Mouse (Mus musculus) forebrain, embryonic 12.5 days (tissue): ENCODE measurements at regions not wholly inside any gene's neighbourhood (a gene's known extent, or its start where the extent isn't known, plus 50 kb on each side); places are given as distances from the start of the nearest gene placed in this dataset.

ENCODE experiments used
- ATAC-seq: fragments of 200-750 bp; cut with Nextera tagmentation; 2 replicates; pipeline ENCODE4 v1.8.0; 2017; ENCODE audit warnings: moderate TSS enrichment; ENCODE audit not compliant: low FRiP score
- H3K27ac ChIP-seq: fragments of 300-500 bp; sonication (generic); 2 replicates; pipeline ENCODE4 v1.5.1; 2016; ENCODE audit warnings: mild to moderate bottlenecking
- H3K27me3 ChIP-seq: fragments of 300-500 bp; sonication (generic); 2 replicates; pipeline ENCODE4 v1.6.1; 2016; ENCODE audit warnings: mild to moderate bottlenecking
- H3K36me3 ChIP-seq: fragments of 300-500 bp; sonication (generic); replicated peaks from 2 replicates; pipeline ENCODE4 v1.6.1; 2016; ENCODE audit warnings: mild to moderate bottlenecking
- H3K4me1 ChIP-seq: fragments of 300-500 bp; sonication (generic); 2 replicates; pipeline ENCODE4 v1.6.1; 2016
- H3K4me2 ChIP-seq: fragments of 300-500 bp; sonication (generic); 2 replicates; pipeline ENCODE4 v1.6.1; 2016; ENCODE audit warnings: mild to moderate bottlenecking, moderate library complexity
- H3K4me3 ChIP-seq: fragments of 300-500 bp; sonication (generic); replicated peaks from 2 replicates; pipeline ENCODE4 v1.5.1; 2016; ENCODE audit warnings: mild to moderate bottlenecking
- H3K9ac ChIP-seq: fragments of 300-500 bp; sonication (generic); 2 replicates; pipeline ENCODE4 v1.6.1; 2016; ENCODE audit warnings: mild to moderate bottlenecking
- H3K9me3 ChIP-seq: fragments of 300-500 bp; sonication (generic); 2 replicates; pipeline ENCODE4 v1.6.1; 2016
- WGBS: fragments of 180-500 bp; shearing (Covaris S2); methylation state at CpG from one replicate; pipeline ENCODE4 v1.1.7; 2016; 5-methylcytosine and 5-hydroxymethylcytosine counted together

GRCm38 (mm10) chr15:63689788-63690575, 155.0 kb downstream of the Gsdmc2 start:
- Histone ChIP-seq H3K27ac (no peak overlapping the region), H3K4me2 (no peak overlapping the region), H3K27me3 (no peaks in the 10 kb centered on the region), H3K4me3 (no peak overlapping the region), H3K9me3 (no peaks in the 10 kb centered on the region), H3K4me1 (peaks cover 16% of the 10 kb centered on the region), H3K36me3 (no peaks in the 10 kb centered on the region), H3K9ac (no peak overlapping the region)
- no peak for ATAC-seq
- WGBS: 61% methylated on average over 5 of the region's 5 CpGs

- WGBS: 89% methylated on average over 1 of the region's 1 CpGs
- no peak overlapping the region for H3K4me3 ChIP-seq
- H3K27me3 ChIP-seq: no peaks in the 10 kb centered on the region
- H3K36me3 ChIP-seq: no peaks in the 10 kb centered on the region
- H3K4me2 ChIP-seq: no peak overlapping the region
- no peaks in the 10 kb centered on the region for H3K9me3 ChIP-seq
- no peak overlapping the region for H3K9ac ChIP-seq
- no peak for ATAC-seq
- H3K27ac ChIP-seq: no peak overlapping the region
- peaks cover 9% of the 10 kb centered on the region for H3K4me1 ChIP-seq
Observed at GRCm38 (mm10) chr15:63687852-63688251, 157.1 kb downstream of the Gsdmc2 start.

DNA sequence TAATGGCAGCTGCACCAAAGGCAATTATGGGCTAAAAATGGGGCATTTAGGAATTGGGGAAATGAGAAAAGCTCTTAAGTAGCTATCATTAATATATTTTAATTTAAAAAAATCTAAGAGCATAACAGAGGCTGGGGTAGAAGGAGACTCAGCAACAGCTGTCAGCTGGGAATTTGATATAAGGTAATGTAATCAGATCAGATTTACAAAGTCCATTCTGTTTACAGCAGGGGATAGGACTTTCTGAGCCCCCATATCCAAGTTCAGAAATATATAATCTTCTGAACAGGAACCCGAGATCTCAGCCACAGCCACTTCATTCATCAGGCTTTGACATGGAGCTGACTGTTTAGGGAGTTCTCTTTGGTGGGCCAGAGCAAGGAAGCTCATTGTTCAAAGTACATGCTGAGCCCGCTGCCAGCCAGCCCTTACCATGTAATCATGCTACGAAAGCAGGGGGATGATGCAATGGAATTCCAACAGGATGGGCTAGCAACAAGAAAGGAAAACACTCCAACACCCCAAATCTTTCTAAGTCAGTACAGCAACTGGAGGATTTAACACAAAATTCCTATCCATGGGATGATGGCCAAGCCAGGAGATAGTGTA, 157.9 kb downstream of the Gsdmc2 start:
- Histone ChIP-seq H3K4me3 (no peak overlapping the region), H3K4me1 (peaks cover 2% of the 10 kb centered on the region), H3K9ac (no peak overlapping the region), H3K27me3 (no peaks in the 10 kb centered on the region), H3K27ac (no peak overlapping the region), H3K9me3 (no peaks in the 10 kb centered on the region), H3K4me2 (no peak overlapping the region), H3K36me3 (no peaks in the 10 kb centered on the region)
- ATAC-seq: no peak
- 79% methylated on average over 3 of the region's 3 CpGs for WGBS

DNA sequence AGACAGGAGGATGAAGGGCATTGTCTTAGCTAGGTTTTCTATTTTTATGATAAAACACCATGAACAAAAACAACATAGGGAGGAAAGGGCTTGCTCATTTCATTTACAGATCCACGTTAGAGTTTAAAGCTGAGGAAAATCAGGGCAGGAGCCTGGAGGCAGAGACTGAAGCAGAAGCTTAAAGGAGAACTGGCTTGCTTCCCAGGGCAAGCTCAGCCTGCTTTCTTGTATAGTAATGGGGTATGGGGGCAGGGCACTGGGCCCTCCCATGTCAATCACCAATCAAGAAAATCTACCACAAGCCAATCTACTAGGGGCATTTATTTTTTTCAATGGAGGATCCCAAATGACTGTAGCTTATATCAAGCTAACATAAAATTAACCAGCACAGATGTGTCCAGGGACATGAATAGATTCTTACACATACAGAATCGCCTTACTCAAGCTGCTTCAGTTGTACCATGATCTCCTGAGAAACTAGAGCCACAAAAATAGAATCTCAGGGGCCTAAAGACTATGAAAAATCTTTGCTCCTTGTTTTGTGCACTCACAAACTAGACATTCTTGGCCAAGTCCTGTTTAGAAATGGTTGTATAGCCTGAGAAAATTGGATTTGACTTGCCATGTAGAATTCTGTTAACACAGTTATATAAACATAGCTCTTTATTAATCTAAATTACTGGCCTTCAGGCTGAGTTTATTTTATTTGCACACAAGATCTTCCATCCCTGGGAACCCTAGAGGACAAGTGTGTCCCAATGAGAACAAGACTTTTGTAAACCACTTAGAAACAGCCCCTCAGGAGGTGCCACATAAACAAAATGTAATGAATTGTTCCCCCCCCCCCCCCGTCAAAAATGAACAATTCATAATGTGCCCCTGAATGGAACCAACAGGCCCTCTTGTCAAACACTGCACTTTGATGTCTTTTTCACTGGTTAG, 164.7 kb downstream of the Gsdmc2 start:
- WGBS: 48% methylated on average over 3 of the region's 3 CpGs
- Histone ChIP-seq H3K9me3 (no peaks in the 10 kb centered on the region), H3K27me3 (no peaks in the 10 kb centered on the region), H3K36me3 (no peaks in the 10 kb centered on the region), H3K4me2 (no peak overlapping the region), H3K4me3 (no peak overlapping the region), H3K4me1 (0 out of 2 replicates have a peak, but pooled peaks cover 5% of the 10 kb centered on the region), H3K9ac (no peak overlapping the region), H3K27ac (no peak overlapping the region)
- no peak for ATAC-seq

DNA sequence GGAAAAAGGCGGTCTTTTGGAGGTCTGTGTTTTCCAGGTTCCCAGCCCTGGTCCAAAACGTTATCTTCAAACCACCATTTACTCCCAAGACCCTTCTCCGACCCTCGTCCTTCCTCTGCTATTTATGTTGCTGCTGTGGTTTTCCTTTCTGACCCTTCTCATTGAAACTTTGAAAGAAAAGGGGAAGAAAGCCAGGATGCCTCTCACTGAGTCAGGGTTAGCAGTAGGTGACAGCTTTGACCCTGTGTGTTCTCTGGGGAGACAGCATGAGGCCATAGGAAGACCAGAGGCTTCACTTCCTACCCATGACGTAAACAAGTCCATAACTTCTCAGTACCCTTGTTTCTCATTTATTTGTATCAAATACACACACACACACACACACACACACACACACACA, 166.1 kb downstream of the Gsdmc2 start:
- Histone ChIP-seq H3K9me3 (no peaks in the 10 kb centered on the region), H3K4me1 (0 out of 2 replicates have a peak, but pooled peaks cover 5% of the 10 kb centered on the region), H3K4me2 (no peak overlapping the region), H3K36me3 (no peaks in the 10 kb centered on the region), H3K27me3 (0 out of 2 replicates have a peak, but pooled peaks cover under 1% of the 10 kb centered on the region), H3K9ac (no peak overlapping the region), H3K4me3 (no peak overlapping the region), H3K27ac (no peak overlapping the region)
- no peak for ATAC-seq
- 87% methylated on average over 5 of the region's 5 CpGs for WGBS

DNA sequence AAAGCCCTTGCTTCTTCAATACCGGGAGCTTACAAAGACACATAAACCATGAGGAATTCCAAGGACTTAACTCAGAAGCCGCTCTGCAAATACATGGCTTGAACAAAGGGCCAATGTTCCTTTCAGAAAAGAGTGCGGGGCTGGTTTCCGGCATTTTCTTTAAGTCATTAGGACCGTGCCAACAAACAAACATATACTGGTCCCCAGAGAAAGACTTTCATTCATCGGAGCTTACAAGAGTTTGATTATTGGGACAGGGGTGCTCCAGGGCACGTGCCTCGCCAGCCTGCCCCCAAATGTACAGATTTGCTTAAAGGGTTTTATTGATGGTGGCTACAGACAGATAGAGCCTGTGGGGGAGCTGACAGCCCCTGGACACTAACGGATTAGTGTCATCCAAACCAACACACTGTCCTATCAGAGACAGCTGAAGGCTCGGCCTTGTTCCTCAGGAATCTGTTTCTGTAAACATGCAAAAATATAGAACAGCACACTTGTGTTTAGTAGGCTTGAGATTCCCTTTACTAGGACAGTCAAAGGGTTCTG, 169.4 kb downstream of the Gsdmc2 start:
- no peak for ATAC-seq
- WGBS: 31% methylated on average over 10 of the region's 10 CpGs
- 0 out of 2 replicates have a peak, but pooled peaks cover 5% of the 10 kb centered on the region for H3K4me1 ChIP-seq

GRCm38 (mm10) chr15:63674404-63674803, 170.6 kb downstream of the Gsdmc2 start:
- Histone ChIP-seq H3K4me3 (no peak overlapping the region), H3K4me1 (0 out of 2 replicates have a peak, but pooled peaks cover 5% of the 10 kb centered on the region), H3K27ac (no peak overlapping the region), H3K9me3 (no peaks in the 10 kb centered on the region), H3K27me3 (0 out of 2 replicates have a peak, but pooled peaks cover 7% of the 10 kb centered on the region), H3K4me2 (no peak overlapping the region), H3K9ac (no peak overlapping the region), H3K36me3 (no peaks in the 10 kb centered on the region)
- ATAC-seq: no peak
- WGBS: 94% methylated on average over 5 of the region's 5 CpGs

More for the DNA sequence above, 169.4 kb downstream of the Gsdmc2 start:
- Histone ChIP-seq H3K27me3 (0 out of 2 replicates have a peak, but pooled peaks cover 7% of the 10 kb centered on the region), H3K9ac (no peak overlapping the region), H3K27ac (no peak overlapping the region), H3K9me3 (no peaks in the 10 kb centered on the region), H3K4me2 (no peak overlapping the region), H3K4me3 (no peak overlapping the region), H3K36me3 (no peaks in the 10 kb centered on the region)

- Histone ChIP-seq H3K4me1 (0 out of 2 replicates have a peak, but pooled peaks cover 5% of the 10 kb centered on the region), H3K9ac (no peak overlapping the region), H3K4me3 (no peak overlapping the region), H3K27ac (no peak overlapping the region), H3K4me2 (no peak overlapping the region), H3K27me3 (0 out of 2 replicates have a peak, but pooled peaks cover 7% of the 10 kb centered on the region), H3K36me3 (no peaks in the 10 kb centered on the region), H3K9me3 (no peaks in the 10 kb centered on the region)
- no peak for ATAC-seq
- WGBS: 67% methylated on average over 11 of the region's 11 CpGs
Observed at GRCm38 (mm10) chr15:63671081-63671480, 173.9 kb downstream of the Gsdmc2 start.

DNA sequence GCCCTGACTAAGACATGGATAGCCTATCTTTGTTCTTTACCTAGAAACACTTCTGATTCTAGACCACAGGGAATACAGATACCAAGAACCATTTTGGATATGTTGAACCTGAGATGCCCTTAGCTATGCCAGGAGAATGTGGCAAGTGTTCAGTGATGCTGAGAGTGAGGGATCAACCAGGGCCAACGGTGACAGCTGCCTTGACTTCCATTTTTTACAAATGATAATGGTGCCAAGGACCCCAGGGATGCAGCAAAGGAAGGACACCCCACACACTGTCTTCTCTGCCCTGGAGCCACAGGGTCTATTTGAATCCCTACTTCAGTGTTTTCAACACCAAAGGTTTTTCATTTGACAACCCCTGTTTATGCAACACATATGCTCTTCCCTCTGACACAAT, 174.4 kb downstream of the Gsdmc2 start:
- no peaks in the 10 kb centered on the region for H3K9me3 ChIP-seq
- H3K9ac ChIP-seq: no peak overlapping the region
- 0 out of 2 replicates have a peak, but pooled peaks cover 7% of the 10 kb centered on the region for H3K27me3 ChIP-seq
- 81% methylated on average over 1 of the region's 1 CpGs for WGBS
- H3K27ac ChIP-seq: no peak overlapping the region
- no peak overlapping the region for H3K4me3 ChIP-seq
- H3K4me1 ChIP-seq: 0 out of 2 replicates have a peak, but pooled peaks cover 2% of the 10 kb centered on the region
- no peak for ATAC-seq
- H3K36me3 ChIP-seq: no peaks in the 10 kb centered on the region
- no peak overlapping the region for H3K4me2 ChIP-seq

DNA sequence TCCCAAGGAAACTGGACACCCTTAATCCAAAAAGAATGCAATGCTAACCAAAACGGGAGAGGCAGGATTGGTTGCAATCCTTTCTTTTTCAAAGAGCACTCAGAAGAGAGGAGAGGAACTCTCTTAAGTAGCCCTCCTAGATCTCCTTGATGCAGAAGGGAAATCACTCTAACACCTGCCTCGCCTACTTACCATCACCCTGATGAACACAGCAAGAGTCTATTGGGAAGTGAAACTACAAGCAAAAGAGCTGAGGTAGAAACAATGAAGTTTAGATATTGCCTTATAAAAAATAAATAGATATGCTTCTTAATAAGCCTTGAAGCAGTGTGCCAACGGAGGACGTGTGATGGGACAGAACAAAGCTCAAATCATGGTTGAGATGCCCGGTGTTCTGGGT, 177.4 kb downstream of the Gsdmc2 start:
- H3K4me2 ChIP-seq: no peak overlapping the region
- H3K9ac ChIP-seq: no peak overlapping the region
- H3K36me3 ChIP-seq: no peaks in the 10 kb centered on the region
- WGBS: 78% methylated on average over 5 of the region's 5 CpGs
- ATAC-seq: no peak
- H3K27ac ChIP-seq: no peak overlapping the region
- no peak overlapping the region for H3K4me3 ChIP-seq
- H3K9me3 ChIP-seq: no peaks in the 10 kb centered on the region
- H3K4me1 ChIP-seq: no peaks in the 10 kb centered on the region
- no peaks in the 10 kb centered on the region for H3K27me3 ChIP-seq

- WGBS: 94% methylated on average over 4 of the region's 4 CpGs
- Histone ChIP-seq H3K27ac (no peak overlapping the region), H3K36me3 (no peaks in the 10 kb centered on the region), H3K4me3 (no peak overlapping the region), H3K4me1 (no peaks in the 10 kb centered on the region), H3K9me3 (no peaks in the 10 kb centered on the region), H3K9ac (no peak overlapping the region), H3K27me3 (no peaks in the 10 kb centered on the region), H3K4me2 (no peak overlapping the region)
- ATAC-seq: no peak
Observed at GRCm38 (mm10) chr15:63665517-63665916, 179.5 kb downstream of the Gsdmc2 start.

GRCm38 (mm10) chr15:63664877-63665276, 180.1 kb downstream of the Gsdmc2 start:
- H3K27ac ChIP-seq: no peak overlapping the region
- H3K4me3 ChIP-seq: no peak overlapping the region
- H3K4me1 ChIP-seq: no peaks in the 10 kb centered on the region
- ATAC-seq: no peak
- H3K9me3 ChIP-seq: no peaks in the 10 kb centered on the region
- no peak overlapping the region for H3K9ac ChIP-seq
- WGBS: 66% methylated on average over 2 of the region's 2 CpGs
- no peaks in the 10 kb centered on the region for H3K27me3 ChIP-seq
- no peaks in the 10 kb centered on the region for H3K36me3 ChIP-seq
- H3K4me2 ChIP-seq: no peak overlapping the region
